Mouse (Mus musculus): Measurements from ENCODE around the gene Med27.

Med27 gene

GRCm38 (mm10) chr2:29346629-29347271 is at the start of gene Med27:
Gene Med27, plus strand, starts transcription at chr2:29346819.
- peak; percentile 92 for DNase-seq (ENCODE audit: low read depth)

- peak; percentile 19 for DNase-seq (ENCODE audit: low read depth)
These were observed 36.7 kb upstream of the Med27 start for GRCm38 (mm10) chr2:29309966-29310365.

- DNase-seq (ENCODE audit: low read depth), result no peak
These were observed 34.6 kb upstream of the Med27 start for GRCm38 (mm10) chr2:29312058-29312457.

- no peak for DNase-seq (ENCODE audit: low read depth)
These were observed 28.6 kb upstream of the Med27 start for GRCm38 (mm10) chr2:29317906-29318470.

- DNase-seq (ENCODE audit: low read depth), result no peak
These were observed 28.0 kb upstream of the Med27 start for GRCm38 (mm10) chr2:29318596-29318995.

GRCm38 (mm10) chr2:29320229-29320751 is 26.3 kb upstream of the Med27 start:
- DNase-seq (ENCODE audit: low read depth), result no peak

GRCm38 (mm10) chr2:29320780-29321179 is 25.8 kb upstream of the Med27 start:
- no peak for DNase-seq (ENCODE audit: low read depth)

GRCm38 (mm10) chr2:29324456-29324855 is 22.2 kb upstream of the Med27 start:
- no peak for DNase-seq (ENCODE audit: low read depth)

GRCm38 (mm10) chr2:29330471-29330870 is 16.1 kb upstream of the Med27 start:
- DNase-seq (ENCODE audit: low read depth), result no peak

- DNase-seq (ENCODE audit: low read depth), result no peak
These were observed 8.2 kb upstream of the Med27 start for GRCm38 (mm10) chr2:29338396-29338795.

GRCm38 (mm10) chr2:29358696-29359375 is 12.2 kb downstream of the Med27 start:
- DNase-seq (ENCODE audit: low read depth), result no peak

- DNase-seq (ENCODE audit: low read depth), result no peak
These were observed 14.3 kb downstream of the Med27 start for GRCm38 (mm10) chr2:29360956-29361355.

GRCm38 (mm10) chr2:29365000-29365695 is 18.5 kb downstream of the Med27 start:
- DNase-seq (ENCODE audit: low read depth), result no peak

GRCm38 (mm10) chr2:29368730-29369129 is 22.1 kb downstream of the Med27 start:
- DNase-seq (ENCODE audit: low read depth), result no peak

GRCm38 (mm10) chr2:29372176-29372575 is 25.6 kb downstream of the Med27 start:
- no peak for DNase-seq (ENCODE audit: low read depth)

GRCm38 (mm10) chr2:29381683-29382082 is 35.1 kb downstream of the Med27 start:
- DNase-seq (ENCODE audit: low read depth), result no peak

- DNase-seq (ENCODE audit: low read depth), result no peak
These were observed 36.0 kb downstream of the Med27 start for GRCm38 (mm10) chr2:29382583-29382982.

GRCm38 (mm10) chr2:29383133-29383532 is 36.5 kb downstream of the Med27 start:
- DNase-seq (ENCODE audit: low read depth), result no peak

- no peak for DNase-seq (ENCODE audit: low read depth)
These were observed 38.8 kb downstream of the Med27 start for GRCm38 (mm10) chr2:29385405-29385804.

- no peak for DNase-seq (ENCODE audit: low read depth)
These were observed 40.6 kb downstream of the Med27 start for GRCm38 (mm10) chr2:29387268-29387667.

GRCm38 (mm10) chr2:29388937-29389336 is 42.3 kb downstream of the Med27 start:
- DNase-seq (ENCODE audit: low read depth), result no peak

- DNase-seq (ENCODE audit: low read depth), result no peak
These were observed 44.5 kb downstream of the Med27 start for GRCm38 (mm10) chr2:29391086-29391485.

- no peak for DNase-seq (ENCODE audit: low read depth)
These were observed 45.4 kb downstream of the Med27 start for GRCm38 (mm10) chr2:29391996-29392395.

All from induced T-regulatory cell, adult 2 months (primary cell).